ENCODE assay signal across 10 mouse cellular contexts in the genomic region with DNA sequence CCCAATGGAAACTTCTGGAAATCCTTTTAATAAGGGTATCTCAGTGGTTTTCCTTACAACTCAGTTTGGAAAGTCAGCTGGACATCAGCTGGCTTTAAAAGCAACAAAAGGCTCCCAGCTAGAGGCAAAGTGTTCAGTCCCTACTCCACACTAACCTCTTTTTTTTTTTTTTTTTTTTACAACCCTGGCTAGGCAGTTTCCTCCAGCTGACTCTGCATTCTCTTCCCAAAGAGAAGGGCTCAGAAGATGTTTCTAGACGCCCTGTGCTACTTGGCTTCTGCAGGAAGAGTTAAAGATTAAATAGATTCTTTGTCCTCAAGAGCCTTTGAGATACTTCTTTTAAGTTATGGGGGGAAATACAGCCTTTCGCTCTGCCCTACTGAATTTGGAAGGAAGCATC.
"Had no signal": no experiment of that assay in that cellular context is flagged by ENCODE, and none has a peak within 500 bp of the region (broad histone marks: within the 10 kb centered on the region; RNA-seq: fewer than 3 reads in every experiment).

No protein-coding gene starts in this region.

- H3K27ac ChIP-seq: intestine, embryonic 15.5 days; kidney, postnatal 0 days; limb, embryonic 15.5 days; liver, embryonic 12.5 days; midbrain, embryonic 13.5 days; neural tube, embryonic 12.5 days; stomach, postnatal 0 days had no signal

- H3K9ac ChIP-seq: intestine, embryonic 15.5 days; limb, embryonic 15.5 days; liver, embryonic 12.5 days; lung, embryonic 14.5 days; midbrain, embryonic 13.5 days; neural tube, embryonic 12.5 days had no signal

- H3K36me3 ChIP-seq: intestine, embryonic 15.5 days; limb, embryonic 15.5 days; liver, embryonic 12.5 days; midbrain, embryonic 13.5 days; neural tube, embryonic 12.5 days had no signal

- H3K4me3 ChIP-seq: intestine, embryonic 15.5 days; limb, embryonic 15.5 days; liver, embryonic 12.5 days; midbrain, embryonic 13.5 days; neural tube, embryonic 12.5 days had no signal

- H3K4me1 ChIP-seq: intestine, embryonic 15.5 days; limb, embryonic 15.5 days; midbrain, embryonic 13.5 days; neural tube, embryonic 12.5 days had no signal

- H3K27me3 ChIP-seq: intestine, embryonic 15.5 days; limb, embryonic 15.5 days; liver, embryonic 12.5 days; midbrain, embryonic 13.5 days; neural tube, embryonic 12.5 days had no signal

- H3K4me2 ChIP-seq: intestine, embryonic 15.5 days; limb, embryonic 15.5 days; liver, embryonic 12.5 days; lung, embryonic 14.5 days; midbrain, embryonic 13.5 days; neural tube, embryonic 12.5 days had no signal

- ATAC-seq: intestine, embryonic 15.5 days; liver, embryonic 12.5 days; midbrain, embryonic 13.5 days had no signal

- DNase-seq: layer of hippocampus, postnatal 36 days; lung, embryonic 14.5 days; lung, postnatal 10 days had no signal

- H3K9me3 ChIP-seq: intestine, embryonic 15.5 days; limb, embryonic 15.5 days; liver, embryonic 12.5 days; midbrain, embryonic 13.5 days; neural tube, embryonic 12.5 days had no signal
